Mouse (Mus musculus) forebrain, embryonic 15.5 days (tissue): ENCODE data around the gene Snx6. TPM values are rescaled to one million over a fixed set of nuclear protein-coding genes. Genes with fewer than 3 reads are reported as not detected.
A peak's percentile ranks its signal among the peaks of the same experiment; 100 is the strongest.
"Not testable (repeated sequence)": the region's sequence is repeated elsewhere in the genome, so short reads cannot be mapped to it uniquely, and the experiment has no call there.

ENCODE experiments used
- ATAC-seq: fragments of 200-750 bp; cut with Nextera tagmentation; replicated peaks from 2 replicates; pipeline ENCODE4 v1.8.0; 2017; ENCODE audit warnings: mild to moderate bottlenecking, moderate TSS enrichment, moderate library complexity
- H3K27ac ChIP-seq: fragments of 300-500 bp; sonication (generic); replicated peaks from 2 replicates; pipeline ENCODE4 v1.5.1; 2015; ENCODE audit warnings: mild to moderate bottlenecking, inconsistent platforms
- H3K27me3 ChIP-seq: fragments of 300-500 bp; sonication (generic); 2 replicates; pipeline ENCODE4 v1.6.1; 2015; ENCODE audit warnings: inconsistent platforms
- H3K36me3 ChIP-seq: fragments of 300-500 bp; sonication (generic); 2 replicates; pipeline ENCODE4 v1.6.1; 2015; ENCODE audit warnings: mild to moderate bottlenecking, inconsistent platforms
- H3K4me1 ChIP-seq: fragments of 300-500 bp; sonication (generic); 2 replicates; pipeline ENCODE4 v1.6.1; 2015; ENCODE audit warnings: inconsistent platforms
- H3K4me2 ChIP-seq: fragments of 300-500 bp; sonication (generic); replicated peaks from 2 replicates; pipeline ENCODE4 v1.6.1; 2015; ENCODE audit warnings: mild to moderate bottlenecking, inconsistent platforms
- H3K4me3 ChIP-seq: fragments of 300-500 bp; sonication (generic); 2 replicates; pipeline ENCODE4 v1.5.1; 2015; ENCODE audit warnings: mild to moderate bottlenecking, inconsistent platforms
- H3K9ac ChIP-seq: fragments of 300-500 bp; sonication (generic); replicated peaks from 2 replicates; pipeline ENCODE4 v1.6.1; 2015; ENCODE audit warnings: mild to moderate bottlenecking, inconsistent platforms
- H3K9me3 ChIP-seq: fragments of 300-500 bp; sonication (generic); 2 replicates; pipeline ENCODE4 v1.6.1; 2016; ENCODE audit warnings: inconsistent platforms
- WGBS: fragments of 180-500 bp; shearing (Covaris S2); methylation state at CpG from one replicate; pipeline ENCODE4 v1.1.7; 2015; ENCODE audit warnings: mixed read lengths; 5-methylcytosine and 5-hydroxymethylcytosine counted together
- polyA plus RNA-seq: library from polyadenylated mRNA; unstranded; fragments of >200 nt; fragmentation: Nextera tagmentation; extraction: Ambion mirVana; gene quantifications from 2 replicates; pipeline ENCODE4 v1.2.1, GENCODE M21; 2015

Snx6 gene
- polyA plus RNA-seq, 1 experiment from 2014 or later, result 157 TPM

- 92% methylated on average over 8 of the region's 8 CpGs for WGBS
- Histone ChIP-seq H3K4me2 (no peak overlapping the region), H3K9ac (no peak overlapping the region), H3K27ac (no peak overlapping the region), H3K9me3 (no peaks in the 10 kb centered on the region), H3K27me3 (no peaks in the 10 kb centered on the region), H3K36me3 (no peaks in the 10 kb centered on the region), H3K4me3 (no peak overlapping the region), H3K4me1 (peaks cover 44% of the 10 kb centered on the region)
- ATAC-seq, result no peak
These were observed 4.0 kb downstream of the Snx6 start for GRCm38 (mm10) chr12:54791465-54791864.

DNA sequence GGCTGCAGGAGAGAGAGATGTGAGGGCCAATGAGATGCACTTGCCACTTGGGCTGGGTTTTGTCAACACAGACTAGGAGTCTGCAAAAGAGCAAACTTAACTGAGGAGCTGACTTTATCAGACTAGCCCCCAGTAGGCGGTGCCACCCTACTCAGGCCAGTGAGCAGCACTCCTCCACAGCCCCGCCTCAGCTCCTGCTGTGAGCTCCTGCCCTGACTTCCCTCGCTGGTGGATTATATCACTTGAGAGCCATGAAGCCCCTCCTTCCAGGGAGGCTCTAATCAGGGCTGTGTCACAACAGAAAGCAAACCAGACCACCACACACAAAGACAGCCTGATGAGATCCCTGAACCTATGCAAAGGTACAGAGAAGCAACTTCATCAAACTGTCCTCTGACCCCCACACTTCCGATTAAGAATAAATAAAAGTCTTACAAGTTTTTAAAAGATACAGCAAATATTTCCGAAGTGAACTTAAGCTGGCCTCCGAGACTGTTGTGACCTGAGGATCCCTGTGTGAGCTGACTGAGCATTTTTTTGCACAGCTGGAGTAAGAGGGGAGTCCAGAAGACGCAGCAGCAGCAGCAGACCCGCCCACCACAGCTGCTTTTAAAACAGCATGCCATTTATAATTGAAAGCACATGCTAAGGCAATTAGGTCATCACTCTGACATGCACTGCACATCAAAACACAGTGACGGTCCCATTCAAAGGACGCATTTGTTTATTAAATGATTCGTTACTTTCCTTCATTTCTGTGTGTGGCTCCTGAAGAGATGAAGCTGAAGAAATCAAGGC is 6.0 kb downstream of the Snx6 start:
- Histone ChIP-seq H3K36me3 (no peaks in the 10 kb centered on the region), H3K27ac (no peak overlapping the region), H3K9me3 (no peaks in the 10 kb centered on the region), H3K4me3 (no peak overlapping the region), H3K9ac (no peak overlapping the region), H3K4me1 (peaks cover 36% of the 10 kb centered on the region), H3K27me3 (no peaks in the 10 kb centered on the region), H3K4me2 (no peak overlapping the region)
- 16% methylated on average over 11 of the region's 11 CpGs for WGBS
- peak; percentile 36; the same call in 1 of the 2 replicates for ATAC-seq

DNA sequence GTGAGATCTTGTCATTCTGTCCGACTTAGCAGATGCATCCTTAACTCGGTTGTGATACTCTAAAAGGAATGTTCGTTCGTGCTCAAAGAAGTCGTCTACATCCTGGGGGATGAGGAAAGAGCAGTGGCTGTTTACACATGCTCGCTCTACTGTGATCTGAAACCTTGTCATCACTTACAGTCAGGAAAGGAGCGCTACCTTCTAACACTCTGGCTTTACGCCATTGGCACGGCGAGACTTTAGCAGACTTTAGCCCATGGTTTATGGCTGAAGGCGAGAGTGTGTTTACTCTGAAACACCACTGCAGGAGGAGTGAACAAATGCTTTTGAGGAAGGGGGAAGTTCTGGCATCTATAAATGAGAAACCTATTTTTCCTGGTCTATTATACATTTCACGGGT is 31.9 kb downstream of the Snx6 start:
- no peak for ATAC-seq
- Histone ChIP-seq H3K9ac (no peak overlapping the region), H3K9me3 (no peaks in the 10 kb centered on the region), H3K36me3 (peaks cover 77% of the 10 kb centered on the region), H3K4me2 (no peak overlapping the region), H3K4me3 (no peak overlapping the region), H3K27me3 (no peaks in the 10 kb centered on the region), H3K27ac (no peak overlapping the region), H3K4me1 (no peaks in the 10 kb centered on the region)
- 85% methylated on average over 12 of the region's 12 CpGs for WGBS

GRCm38 (mm10) chr12:54760676-54761075 is 34.8 kb downstream of the Snx6 start:
- no peaks in the 10 kb centered on the region for H3K4me1 ChIP-seq
- no peaks in the 10 kb centered on the region for H3K9me3 ChIP-seq
- no peak overlapping the region for H3K4me2 ChIP-seq
- H3K27ac ChIP-seq, result no peak overlapping the region
- H3K36me3 ChIP-seq, result peaks cover 74% of the 10 kb centered on the region
- WGBS, result 100% methylated on average over 1 of the region's 1 CpGs
- H3K4me3 ChIP-seq, result no peak overlapping the region
- ATAC-seq, result no peak
- no peak overlapping the region for H3K9ac ChIP-seq
- H3K27me3 ChIP-seq, result no peaks in the 10 kb centered on the region

GRCm38 (mm10) chr12:54758846-54759245 is 36.7 kb downstream of the Snx6 start:
- H3K27me3 ChIP-seq, result no peaks in the 10 kb centered on the region
- no peak overlapping the region for H3K4me3 ChIP-seq
- WGBS, result 97% methylated on average over 2 of the region's 2 CpGs
- no peak for ATAC-seq
- H3K4me1 ChIP-seq, result no peaks in the 10 kb centered on the region
- no peak overlapping the region for H3K27ac ChIP-seq
- H3K4me2 ChIP-seq, result no peak overlapping the region
- no peaks in the 10 kb centered on the region for H3K9me3 ChIP-seq
- H3K36me3 ChIP-seq, result peaks cover 72% of the 10 kb centered on the region
- no peak overlapping the region for H3K9ac ChIP-seq

GRCm38 (mm10) chr12:54748647-54749046 is 46.9 kb downstream of the Snx6 start:
- Histone ChIP-seq H3K27me3 (no peaks in the 10 kb centered on the region), H3K9me3 (no peaks in the 10 kb centered on the region), H3K4me3 (no peak overlapping the region), H3K4me1 (no peaks in the 10 kb centered on the region), H3K4me2 (no peak overlapping the region), H3K9ac (no peak overlapping the region), H3K36me3 (peaks cover 55% of the 10 kb centered on the region), H3K27ac (no peak overlapping the region)
- no peak for ATAC-seq
- 98% methylated on average over 8 of the region's 8 CpGs for WGBS

DNA sequence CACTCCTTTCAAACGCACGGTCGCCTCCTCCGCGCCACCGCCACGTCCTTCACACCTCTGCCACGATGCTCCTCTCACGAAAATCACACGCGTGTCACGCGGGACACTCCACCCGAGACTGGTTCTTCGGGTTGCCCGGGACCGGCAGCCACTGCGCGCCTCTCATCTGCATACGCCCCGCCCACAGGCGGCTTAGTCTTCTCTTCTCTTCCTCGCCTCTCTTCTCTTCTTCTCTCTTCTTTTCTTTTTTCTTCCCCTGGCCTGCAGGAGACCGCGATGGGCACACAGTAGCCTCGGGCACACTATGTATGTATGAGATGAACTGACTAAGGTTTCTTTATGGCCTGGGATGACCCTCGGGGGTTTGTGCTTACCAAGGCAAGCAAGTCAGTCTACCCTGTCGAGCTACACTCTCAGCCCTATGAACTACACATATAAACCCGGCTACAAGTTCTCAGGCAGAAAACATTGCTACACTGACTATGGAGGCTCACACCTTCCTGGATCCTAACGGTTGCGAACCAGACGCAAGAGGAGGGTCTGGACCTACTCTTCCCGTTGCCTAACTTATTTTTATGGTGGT is 56.8 kb downstream of the Snx6 start:
- not testable (repeated sequence) for H3K4me1 ChIP-seq, H3K4me2 ChIP-seq, H3K27ac ChIP-seq, H3K9ac ChIP-seq, H3K27me3 ChIP-seq, H3K9me3 ChIP-seq, H3K4me3 ChIP-seq, H3K36me3 ChIP-seq
- peak; percentile 65 for ATAC-seq
- 0% methylated on average over 11 of the region's 33 CpGs for WGBS

GRCm38 (mm10) chr12:54737891-54738660 is 57.4 kb downstream of the Snx6 start:
- not testable (repeated sequence) for H3K9ac ChIP-seq, H3K36me3 ChIP-seq, H3K4me2 ChIP-seq, H3K27me3 ChIP-seq, H3K4me3 ChIP-seq, H3K4me1 ChIP-seq, H3K9me3 ChIP-seq, H3K27ac ChIP-seq
- WGBS, result no CpG with 5 or more reads among the region's 21 CpGs
- peak; percentile 87 for ATAC-seq

DNA sequence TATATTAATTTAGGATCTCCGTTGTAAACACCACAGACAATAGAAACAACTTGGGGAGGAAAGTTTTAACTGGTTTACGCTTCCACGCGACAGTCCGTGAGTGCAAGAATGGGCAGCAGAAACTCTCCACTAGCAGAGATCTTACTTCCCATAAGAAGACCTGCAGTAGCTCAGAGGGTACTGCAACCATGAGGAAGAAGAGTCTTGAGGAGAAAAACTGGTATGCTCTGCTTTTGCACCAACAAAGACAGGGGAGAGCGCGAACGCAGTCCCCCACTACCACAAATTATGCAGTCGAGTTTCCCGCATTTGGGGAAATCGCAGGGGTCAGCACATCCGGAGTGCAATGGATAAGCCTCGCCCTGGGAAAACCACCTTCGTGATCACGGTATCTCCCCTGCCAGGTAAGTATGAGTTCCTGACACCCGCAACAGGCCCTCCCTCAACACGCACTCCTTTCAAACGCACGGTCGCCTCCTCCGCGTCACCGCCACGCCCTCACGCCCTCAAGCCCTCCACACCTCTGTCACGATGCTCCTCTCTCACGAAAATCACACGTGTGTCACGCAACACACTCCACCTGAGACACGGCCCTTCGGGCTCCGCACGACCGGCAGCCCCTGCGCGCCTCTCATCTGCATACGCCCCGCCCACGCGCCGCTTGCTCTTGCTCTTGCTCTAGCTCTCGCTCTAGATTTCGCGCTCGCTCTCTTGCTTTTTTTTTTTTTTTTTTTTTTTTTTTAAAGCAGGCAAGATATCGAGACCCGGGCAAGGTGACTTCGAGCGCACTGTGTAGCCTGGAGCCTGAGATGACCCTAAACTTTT is 61.0 kb downstream of the Snx6 start:
- H3K27ac ChIP-seq, H3K4me2 ChIP-seq, H3K4me3 ChIP-seq, H3K9ac ChIP-seq, H3K36me3 ChIP-seq, H3K9me3 ChIP-seq, H3K27me3 ChIP-seq, H3K4me1 ChIP-seq: not testable (repeated sequence)
- peak; percentile 62 for ATAC-seq
- 0% methylated on average over 9 of the region's 49 CpGs for WGBS

GRCm38 (mm10) chr12:54729140-54730059 is 66.1 kb downstream of the Snx6 start:
- WGBS, result no CpG with 5 or more reads among the region's 56 CpGs
- not testable (repeated sequence) for H3K4me1 ChIP-seq, H3K9ac ChIP-seq, H3K27ac ChIP-seq, H3K36me3 ChIP-seq, H3K27me3 ChIP-seq, H3K4me2 ChIP-seq, H3K4me3 ChIP-seq, H3K9me3 ChIP-seq
- peak; percentile 93 for ATAC-seq
